Mouse (Mus musculus) myocyte (in vitro differentiated cells): ENCODE measurements around the gene Slc7a6. TPM values are rescaled to one million over a fixed set of nuclear protein-coding genes. Genes with fewer than 3 reads are reported as not detected.
A peak's percentile ranks its signal among the peaks of the same experiment; 100 is the strongest.

ENCODE experiments used
- H3K27me3 ChIP-seq: one replicate; pipeline ENCODE4 v1.6.1; 2011; ENCODE audit not compliant: control insufficient read depth, insufficient read depth, insufficient read length
- H3K36me3 ChIP-seq: one replicate; pipeline ENCODE4 v1.6.1; 2011; ENCODE audit not compliant: control insufficient read depth, insufficient read depth
- H3K4me2 ChIP-seq: one replicate; pipeline ENCODE4 v1.6.1; 2011; ENCODE audit warnings: low read depth, control low read depth
- H3K4me3 ChIP-seq: one replicate; pipeline ENCODE4 v1.5.1; 2011; ENCODE audit warnings: mild to moderate bottlenecking, control low read depth, moderate library complexity
- H3K79me2 ChIP-seq: one replicate; pipeline ENCODE4 v1.6.1; 2011; ENCODE audit not compliant: control insufficient read depth, insufficient read depth
- H3ac ChIP-seq: one replicate; pipeline ENCODE4 v1.6.1; 2011; ENCODE audit not compliant: control insufficient read depth, insufficient read length
- CEBPB ChIP-seq: IDR thresholded peaks from 2 replicates; pipeline ENCODE4 v1.6.1; 2011; ENCODE audit warnings: mild to moderate bottlenecking, moderate library complexity; ENCODE audit not compliant: poor library complexity, insufficient read depth, severe bottlenecking
- E2F4 ChIP-seq: IDR thresholded peaks from one replicate; pipeline ENCODE4 v1.6.1; 2011; ENCODE audit warnings: mild to moderate bottlenecking, control low read depth, moderate library complexity; ENCODE audit not compliant: insufficient read depth
- MAX ChIP-seq: IDR thresholded peaks from one replicate; pipeline ENCODE4 v1.6.1; 2011; ENCODE audit warnings: low read depth, mild to moderate bottlenecking, control low read depth
- MYOD1 ChIP-seq, 3 experiments: IDR thresholded peaks; one replicate each; pipeline ENCODE4 v1.6.1; 2011; ENCODE audit warnings: control low read depth in 2 of 3, low read depth in 2 of 3, mild to moderate bottlenecking in 2 of 3, moderate library complexity in 1 of 3; ENCODE audit not compliant: insufficient read length in 2 of 3, control insufficient read depth in 1 of 3
- MYOG ChIP-seq, 3 experiments: IDR thresholded peaks; one replicate each; pipeline ENCODE4 v1.6.1; 2011; ENCODE audit warnings: control low read depth in 2 of 3, low read depth in 2 of 3, mild to moderate bottlenecking in 2 of 3; ENCODE audit not compliant: insufficient read length in 2 of 3, control insufficient read depth in 1 of 3, insufficient read depth in 1 of 3
- POLR2A ChIP-seq: IDR thresholded peaks from one replicate; pipeline ENCODE4 v1.6.1; 2011; ENCODE audit warnings: low read depth, mild to moderate bottlenecking, control low read depth, moderate library complexity; ENCODE audit not compliant: insufficient read length
- POLR2AphosphoS2 ChIP-seq: IDR thresholded peaks from one replicate; pipeline ENCODE4 v1.6.1; 2011; ENCODE audit warnings: low read depth, control low read depth; ENCODE audit not compliant: insufficient read length
- REST ChIP-seq: IDR thresholded peaks from one replicate; pipeline ENCODE4 v1.6.1; 2011; ENCODE audit warnings: mild to moderate bottlenecking, control low read depth, moderate library complexity; ENCODE audit not compliant: insufficient read depth, insufficient read length
- SRF ChIP-seq: IDR thresholded peaks from one replicate; pipeline ENCODE4 v1.6.1; 2011; ENCODE audit warnings: low read depth; ENCODE audit not compliant: control insufficient read depth, insufficient read length
- TCF12 ChIP-seq: IDR thresholded peaks from one replicate; pipeline ENCODE4 v1.6.1; 2011; ENCODE audit warnings: mild to moderate bottlenecking, control low read depth; ENCODE audit not compliant: poor library complexity, insufficient read depth, severe bottlenecking
- TCF3 ChIP-seq: IDR thresholded peaks from one replicate; pipeline ENCODE4 v1.6.1; 2011; ENCODE audit warnings: low read depth, control low read depth; ENCODE audit not compliant: insufficient read length
- USF1 ChIP-seq: IDR thresholded peaks from one replicate; pipeline ENCODE4 v1.6.1; 2011; ENCODE audit warnings: low read depth, mild to moderate bottlenecking, control low read depth, moderate library complexity
- polyA plus RNA-seq: library from polyadenylated mRNA; unstranded; fragments of >200 nt; fragmentation: generic; extraction: Trizol; gene quantifications from one replicate; pipeline ENCODE4 v1.2.1, GENCODE M21; 2012; ENCODE audit warnings: missing spikeins

Slc7a6 gene
- polyA plus RNA-seq, 1 experiment, result 12.8 TPM

DNA sequence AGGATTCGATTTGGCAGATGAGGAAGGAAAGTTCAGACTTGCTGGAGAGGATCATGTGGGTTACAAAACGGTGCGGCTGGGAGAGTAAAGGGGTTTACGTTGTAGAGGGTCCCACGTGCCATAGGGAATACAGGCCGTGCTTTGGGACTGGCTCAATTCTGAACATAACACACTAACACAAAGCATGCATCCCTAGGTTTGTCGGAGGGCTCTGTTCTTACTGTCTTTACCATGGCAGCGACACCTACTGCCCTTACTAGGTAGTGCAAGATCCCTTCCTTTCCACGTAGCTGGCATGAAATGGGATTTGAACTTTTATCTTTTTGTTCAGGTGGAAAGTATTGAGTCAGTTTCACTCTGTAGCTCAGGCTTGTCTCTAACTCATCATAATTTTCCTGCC lies 57.9 kb downstream of the Slc7a6 start:
- no peak for TF ChIP-seq USF1
- no peak for TF ChIP-seq TCF12
- TF ChIP-seq POLR2AphosphoS2, result no peak
- no peak for TF ChIP-seq POLR2A
- no peak for TF ChIP-seq CEBPB
- TF ChIP-seq REST, result no peak
- TF ChIP-seq TCF3, result no peak
- TF ChIP-seq MAX, result no peak
- no peak for TF ChIP-seq SRF

DNA sequence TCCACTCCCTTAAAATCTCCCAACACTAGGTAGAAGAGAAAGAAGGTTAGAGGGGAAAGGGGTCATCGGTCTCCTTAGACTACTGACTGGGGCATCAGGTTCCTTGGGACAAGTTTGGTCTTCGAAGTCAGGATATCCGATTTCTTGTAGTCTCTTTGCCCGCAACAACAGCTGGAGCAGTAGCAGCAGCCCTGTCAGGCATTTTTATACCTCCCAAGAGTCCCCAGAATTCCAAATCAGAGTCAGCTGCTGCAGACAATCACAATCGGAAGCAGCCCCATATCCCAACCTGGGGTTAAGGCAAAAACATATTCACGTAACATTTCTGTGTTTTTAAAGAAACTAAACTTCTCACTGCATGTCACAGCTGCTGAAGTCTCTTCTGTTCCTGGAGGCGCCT lies 62.9 kb downstream of the Slc7a6 start:
- Histone ChIP-seq H3K4me3 (no peak overlapping the region), H3ac (no peak overlapping the region), H3K79me2 (no peaks in the 10 kb centered on the region), H3K36me3 (no peaks in the 10 kb centered on the region), H3K27me3 (no peaks in the 10 kb centered on the region), H3K4me2 (peak overlapping the region; percentile 62)
- TF ChIP-seq E2F4 (no peak), TCF3 (no peak), MYOD1 (IDR thresholded peaks at IDR 0.05; ENCODE audit: control insufficient read depth in 1 of 3, insufficient read length in 2 of 3, low read depth in 2 of 3) (peak; percentile 82 to 94 (median 91)), POLR2AphosphoS2 (no peak), POLR2A (no peak), MYOG (IDR thresholded peaks at IDR 0.05; ENCODE audit: control insufficient read depth in 1 of 3, insufficient read depth in 1 of 3, insufficient read length in 2 of 3, low read depth in 2 of 3) (peak in 2 of 3 experiments; percentile 69 to 71), SRF (no peak), TCF12 (peak; percentile 75)

More for the DNA sequence above, 57.9 kb downstream of the Slc7a6 start:
- H3K27me3 ChIP-seq, result no peaks in the 10 kb centered on the region
- H3K36me3 ChIP-seq, result peaks cover 10% of the 10 kb centered on the region
- no peak overlapping the region for H3K4me3 ChIP-seq
- no peak overlapping the region for H3K4me2 ChIP-seq
- H3K79me2 ChIP-seq, result no peaks in the 10 kb centered on the region
- no peak overlapping the region for H3ac ChIP-seq

DNA sequence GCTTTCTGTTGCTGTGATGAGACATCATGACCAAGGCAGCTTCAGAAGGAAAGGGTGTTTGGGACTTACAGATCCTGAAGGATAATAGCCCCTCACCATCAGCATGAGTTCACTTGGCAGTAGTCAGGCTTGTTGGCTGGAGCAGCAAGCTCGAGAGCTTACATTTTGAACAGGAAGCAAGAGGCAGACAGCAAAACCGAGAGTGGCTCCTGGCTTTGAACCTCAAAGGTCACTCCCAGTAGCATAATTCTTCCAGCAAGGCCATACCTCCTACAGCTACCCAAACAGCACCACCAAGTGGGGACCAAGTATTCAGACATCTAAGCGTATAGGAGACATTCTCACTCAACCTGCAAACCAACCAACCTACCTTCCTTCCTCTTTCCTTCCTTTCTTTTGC lies 64.1 kb downstream of the Slc7a6 start:
- TF ChIP-seq USF1 (no peak), POLR2AphosphoS2 (no peak), E2F4 (no peak), MAX (no peak), CEBPB (no peak), TCF3 (no peak)
- H3K79me2 ChIP-seq, result no peaks in the 10 kb centered on the region
- H3ac ChIP-seq, result no peak overlapping the region
- no peak overlapping the region for H3K4me3 ChIP-seq
- H3K36me3 ChIP-seq, result no peaks in the 10 kb centered on the region
- H3K4me2 ChIP-seq, result no peak overlapping the region
- H3K27me3 ChIP-seq, result no peaks in the 10 kb centered on the region

DNA sequence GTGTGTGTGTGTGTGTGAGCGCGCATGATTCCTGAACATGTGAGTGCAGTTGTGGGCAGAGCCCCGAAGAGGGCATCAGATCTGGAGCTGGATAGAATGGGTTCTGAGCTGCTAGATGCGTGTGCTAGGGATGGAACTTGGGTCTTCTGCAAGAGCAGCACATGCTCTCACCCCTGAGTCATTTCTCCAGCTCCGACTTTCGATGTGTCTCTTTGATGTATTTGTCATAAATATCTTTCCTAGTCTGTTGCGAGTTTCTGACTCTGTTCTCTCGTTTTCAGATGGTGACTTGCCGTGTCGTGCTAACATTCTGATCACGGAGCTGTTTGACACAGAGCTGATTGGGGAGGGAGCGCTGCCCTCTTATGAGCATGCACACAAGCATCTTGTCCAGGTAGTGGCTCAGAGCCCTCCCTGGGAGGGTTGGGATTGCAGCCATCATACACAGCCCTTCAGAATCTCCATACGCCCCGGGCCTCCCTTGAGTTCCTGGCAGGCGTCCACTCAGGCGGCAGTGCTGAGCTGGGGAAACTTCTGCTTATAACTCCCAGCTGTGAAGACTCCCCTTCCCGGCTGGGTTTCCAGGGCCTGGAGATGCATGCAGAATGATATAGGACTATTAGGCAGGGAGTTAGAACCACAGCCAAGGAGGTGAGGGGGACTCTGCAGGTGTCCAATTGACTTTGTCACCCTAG lies 66.1 kb downstream of the Slc7a6 start:
- H3K36me3 ChIP-seq, result no peaks in the 10 kb centered on the region
- no peak overlapping the region for H3K4me2 ChIP-seq
- H3K4me3 ChIP-seq, result no peak overlapping the region
- no peak for TF ChIP-seq MYOG (IDR thresholded peaks at IDR 0.05; ENCODE audit: control insufficient read depth in 1 of 3, insufficient read depth in 1 of 3, insufficient read length in 2 of 3, low read depth in 2 of 3)
- no peak for TF ChIP-seq TCF12
- no peak for TF ChIP-seq E2F4
- TF ChIP-seq POLR2A, result no peak
- no peak for TF ChIP-seq USF1
- no peak for TF ChIP-seq MYOD1 (IDR thresholded peaks at IDR 0.05; ENCODE audit: control insufficient read depth in 1 of 3, insufficient read length in 2 of 3, low read depth in 2 of 3)
- TF ChIP-seq TCF3, result no peak
- TF ChIP-seq POLR2AphosphoS2, result no peak
- no peak for TF ChIP-seq SRF
- TF ChIP-seq REST, result no peak
- TF ChIP-seq MAX, result no peak
- TF ChIP-seq CEBPB, result no peak
- H3K27me3 ChIP-seq, result no peaks in the 10 kb centered on the region
- no peak overlapping the region for H3ac ChIP-seq
- H3K79me2 ChIP-seq, result no peaks in the 10 kb centered on the region

DNA sequence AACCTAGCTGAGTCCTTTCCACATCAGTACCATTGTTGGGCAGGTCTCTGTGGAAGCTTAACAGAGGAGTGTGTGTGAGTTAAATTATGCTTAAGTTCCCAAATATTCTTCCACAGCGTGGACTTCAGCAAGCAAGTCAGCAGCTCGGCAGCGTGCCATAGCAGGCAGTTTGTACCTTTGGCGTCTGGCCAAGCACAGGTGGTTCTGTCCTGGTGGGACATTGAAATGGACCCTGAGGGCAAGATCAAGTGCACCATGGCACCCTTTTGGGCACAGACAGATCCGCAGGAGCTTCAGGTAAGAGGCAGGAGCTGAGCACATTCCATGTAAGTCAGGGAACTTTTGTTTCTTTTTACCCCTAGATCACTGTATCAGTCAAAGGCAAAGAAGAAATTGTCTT lies 68.4 kb downstream of the Slc7a6 start:
- Histone ChIP-seq H3ac (no peak overlapping the region), H3K4me2 (no peak overlapping the region), H3K4me3 (no peak overlapping the region), H3K36me3 (no peaks in the 10 kb centered on the region), H3K27me3 (no peaks in the 10 kb centered on the region), H3K79me2 (no peaks in the 10 kb centered on the region)
- TF ChIP-seq MAX (no peak), MYOD1 (IDR thresholded peaks at IDR 0.05; ENCODE audit: control insufficient read depth in 1 of 3, insufficient read length in 2 of 3, low read depth in 2 of 3) (no peak), USF1 (no peak), POLR2AphosphoS2 (no peak), POLR2A (no peak), MYOG (IDR thresholded peaks at IDR 0.05; ENCODE audit: control insufficient read depth in 1 of 3, insufficient read depth in 1 of 3, insufficient read length in 2 of 3, low read depth in 2 of 3) (no peak), E2F4 (no peak), CEBPB (no peak), TCF3 (no peak), REST (no peak), SRF (no peak), TCF12 (no peak)
